Mouse (Mus musculus) macrophage (primary cell): Measurements from ENCODE around the gene Myo6. TPM values are rescaled to one million over a fixed set of nuclear protein-coding genes. Genes with fewer than 3 reads are reported as not detected.

Experiments used
- H3K27ac ChIP-seq: fragments of 350-480 bp; formaldehyde crosslinking; 2 replicates; pipeline ENCODE4 v1.9.0; 2021
- H3K36me3 ChIP-seq: fragments of 350-480 bp; formaldehyde crosslinking; 2 replicates; pipeline ENCODE4 v1.9.0; 2021; ENCODE audit errors: inconsistent target
- H3K4me3 ChIP-seq: fragments of 350-480 bp; formaldehyde crosslinking; 2 replicates; pipeline ENCODE4 v1.9.0; 2021; ENCODE audit errors: inconsistent target
- H3K79me2 ChIP-seq: fragments of 350-480 bp; formaldehyde crosslinking; 2 replicates; pipeline ENCODE4 v1.9.0; 2021; ENCODE audit errors: inconsistent target
- WGBS: methylation state at CpG from one replicate; pipeline ENCODE4 v1.1.7; 2026; ENCODE audit warnings: inconsistent platforms; ENCODE audit not compliant: missing documents; 5-methylcytosine and 5-hydroxymethylcytosine counted together
- polyA plus RNA-seq: library from polyadenylated mRNA; stranded (reverse); fragments of 250-400 nt; gene quantifications from 3 replicates; pipeline ENCODE4 v1.2.4, GENCODE M21; 2018; ENCODE audit warnings: inconsistent platforms

Gene Myo6
- polyA plus RNA-seq, 1 experiment from 2014 or later, result 0.40 TPM

- no peaks in the 10 kb centered on the region for H3K79me2 ChIP-seq
- 75% methylated on average over 1 of the region's 1 CpGs for WGBS
- H3K4me3 ChIP-seq, result no peak overlapping the region
- H3K36me3 ChIP-seq, result no peaks in the 10 kb centered on the region
- no peak overlapping the region for H3K27ac ChIP-seq
Observed at GRCm38 (mm10) chr9:80237184-80237799, 72.5 kb downstream of the Myo6 start.

GRCm38 (mm10) chr9:80241719-80242118, 76.9 kb downstream of the Myo6 start:
- H3K79me2 ChIP-seq, result no peaks in the 10 kb centered on the region
- H3K4me3 ChIP-seq, result no peak overlapping the region
- no peak overlapping the region for H3K27ac ChIP-seq
- H3K36me3 ChIP-seq, result no peaks in the 10 kb centered on the region
- WGBS, result 89% methylated on average over 6 of the region's 6 CpGs

GRCm38 (mm10) chr9:80252146-80252545, 87.3 kb downstream of the Myo6 start:
- Histone ChIP-seq H3K36me3 (no peaks in the 10 kb centered on the region), H3K4me3 (no peak overlapping the region), H3K79me2 (no peaks in the 10 kb centered on the region), H3K27ac (no peak overlapping the region)
- WGBS, result 15% methylated on average over 10 of the region's 10 CpGs

- H3K4me3 ChIP-seq, result no peak overlapping the region
- H3K79me2 ChIP-seq, result no peaks in the 10 kb centered on the region
- no peak overlapping the region for H3K27ac ChIP-seq
- WGBS, result 27% methylated on average over 9 of the region's 9 CpGs
- H3K36me3 ChIP-seq, result no peaks in the 10 kb centered on the region
Observed at GRCm38 (mm10) chr9:80253241-80253640, 88.4 kb downstream of the Myo6 start.

GRCm38 (mm10) chr9:80256561-80256960, 91.7 kb downstream of the Myo6 start:
- Histone ChIP-seq H3K36me3 (no peaks in the 10 kb centered on the region), H3K27ac (no peak overlapping the region), H3K4me3 (no peak overlapping the region), H3K79me2 (no peaks in the 10 kb centered on the region)
- 95% methylated on average over 2 of the region's 2 CpGs for WGBS

- Histone ChIP-seq H3K36me3 (no peaks in the 10 kb centered on the region), H3K79me2 (no peaks in the 10 kb centered on the region), H3K27ac (no peak overlapping the region), H3K4me3 (no peak overlapping the region)
- 19% methylated on average over 6 of the region's 6 CpGs for WGBS
Observed at GRCm38 (mm10) chr9:80258396-80258795, 93.6 kb downstream of the Myo6 start.

- WGBS, result 39% methylated on average over 3 of the region's 3 CpGs
- Histone ChIP-seq H3K36me3 (no peaks in the 10 kb centered on the region), H3K4me3 (no peak overlapping the region), H3K79me2 (no peaks in the 10 kb centered on the region), H3K27ac (no peak overlapping the region)
Observed at GRCm38 (mm10) chr9:80260905-80261304, 96.1 kb downstream of the Myo6 start.

- Histone ChIP-seq H3K27ac (no peak overlapping the region), H3K79me2 (no peaks in the 10 kb centered on the region), H3K36me3 (no peaks in the 10 kb centered on the region), H3K4me3 (no peak overlapping the region)
- WGBS, result 25% methylated on average over 8 of the region's 8 CpGs
Observed at GRCm38 (mm10) chr9:80262367-80263026, 97.7 kb downstream of the Myo6 start.

- H3K79me2 ChIP-seq, result no peaks in the 10 kb centered on the region
- no peak overlapping the region for H3K27ac ChIP-seq
- WGBS, result 38% methylated on average over 7 of the region's 7 CpGs
- H3K4me3 ChIP-seq, result no peak overlapping the region
- H3K36me3 ChIP-seq, result no peaks in the 10 kb centered on the region
Observed at GRCm38 (mm10) chr9:80266086-80266485, 101.3 kb downstream of the Myo6 start.

- WGBS, result 10% methylated on average over 7 of the region's 7 CpGs
- no peaks in the 10 kb centered on the region for H3K36me3 ChIP-seq
Observed at GRCm38 (mm10) chr9:80266507-80266906, 101.7 kb downstream of the Myo6 start.

GRCm38 (mm10) chr9:80269596-80269995, 104.8 kb downstream of the Myo6 start:
- no peak overlapping the region for H3K27ac ChIP-seq
- no peaks in the 10 kb centered on the region for H3K36me3 ChIP-seq
- no peaks in the 10 kb centered on the region for H3K79me2 ChIP-seq
- no peak overlapping the region for H3K4me3 ChIP-seq
- 97% methylated on average over 8 of the region's 8 CpGs for WGBS

More at GRCm38 (mm10) chr9:80266507-80266906, 101.7 kb downstream of the Myo6 start:
- H3K4me3 ChIP-seq, result no peak overlapping the region
- H3K79me2 ChIP-seq, result no peaks in the 10 kb centered on the region
- H3K27ac ChIP-seq, result no peak overlapping the region

- Histone ChIP-seq H3K36me3 (no peaks in the 10 kb centered on the region), H3K27ac (no peak overlapping the region), H3K79me2 (no peaks in the 10 kb centered on the region), H3K4me3 (no peak overlapping the region)
- WGBS, result 78% methylated on average over 1 of the region's 1 CpGs
Observed at GRCm38 (mm10) chr9:80272951-80273350, 108.1 kb downstream of the Myo6 start.

GRCm38 (mm10) chr9:80275053-80275771, 110.4 kb downstream of the Myo6 start:
- H3K79me2 ChIP-seq, result no peaks in the 10 kb centered on the region
- no peak overlapping the region for H3K27ac ChIP-seq
- no peaks in the 10 kb centered on the region for H3K36me3 ChIP-seq
- H3K4me3 ChIP-seq, result no peak overlapping the region
- 95% methylated on average over 8 of the region's 8 CpGs for WGBS

GRCm38 (mm10) chr9:80275772-80276134, 110.9 kb downstream of the Myo6 start:
- H3K36me3 ChIP-seq, result no peaks in the 10 kb centered on the region
- H3K79me2 ChIP-seq, result no peaks in the 10 kb centered on the region

GRCm38 (mm10) chr9:80277157-80277556, 112.3 kb downstream of the Myo6 start:
- 59% methylated on average over 2 of the region's 2 CpGs for WGBS
- Histone ChIP-seq H3K4me3 (no peak overlapping the region), H3K27ac (no peak overlapping the region), H3K36me3 (no peaks in the 10 kb centered on the region), H3K79me2 (no peaks in the 10 kb centered on the region)

More at GRCm38 (mm10) chr9:80275772-80276134, 110.9 kb downstream of the Myo6 start:
- no peak overlapping the region for H3K27ac ChIP-seq
- WGBS, result 100% methylated on average over 1 of the region's 1 CpGs
- H3K4me3 ChIP-seq, result no peak overlapping the region
